ENCODE assay signal across 8 mouse cellular contexts in genomic region chr5:135001309-135001708, GRCm38 (mm10). TPM values are rescaled to one million over a fixed set of nuclear protein-coding genes. Genes with fewer than 3 reads are reported as not detected.
DNase-seq lines count a peak whose midpoint lies in the region; ATAC-seq and TF ChIP-seq lines count a peak whose summit lies in the region.

No protein-coding gene starts in this region.

- DNase-seq in CH12.LX (ENCODE audit: extremely low read depth), result peak; percentile 42
- peak; percentile 78 for DNase-seq in Muller cell, postnatal 12 days (ENCODE audit: inconsistent ontology term)
- peak; percentile 82 for DNase-seq in liver, postnatal 0 days
- DNase-seq in spleen, adult 18-20 months, result no peak
- no peak for DNase-seq in layer of hippocampus, postnatal 25 days (ENCODE audit: extremely low spot score in 1 of 2, low spot score in 1 of 2)

- no peak for TF ChIP-seq POLR2A in CH12.LX (IDR thresholded peaks at IDR 0.05; ENCODE audit: low read depth, low read length)

- TF ChIP-seq CTCF in CH12.LX (conservative IDR thresholded peaks at IDR 0.05 in 1 of 2, IDR thresholded peaks at IDR 0.05 in 1 of 2; ENCODE audit: low read depth in 2 of 2, low read length in 2 of 2), result peak in 1 of 2 experiments; percentile 67; a peak in 2 of 4 replicates
- TF ChIP-seq CTCF in intestine, postnatal 0 days (IDR thresholded peaks at IDR 0.05; ENCODE audit: low read depth), result peak; percentile 85
- TF ChIP-seq CTCF in liver, postnatal 0 days (IDR thresholded peaks at IDR 0.05; ENCODE audit: low read depth), result peak; percentile 58

- peak; percentile 87 for ATAC-seq in embryonic facial prominence, embryonic 15.5 days (ENCODE audit: insufficient number of reproducible peaks, low FRiP score, low TSS enrichment, low read depth)
- peak; percentile 95 for ATAC-seq in intestine, postnatal 0 days
- ATAC-seq in liver, postnatal 0 days, result peak; percentile 93
- ATAC-seq in neural tube, embryonic 13.5 days (ENCODE audit: low read depth), result peak; percentile 27; the same call in 1 of the 2 replicates

- no peaks in the 10 kb centered on the region for H3K79me2 ChIP-seq in CH12.LX (replicated peaks; ENCODE audit: control insufficient read depth, extremely low read depth, insufficient read depth, poor library complexity, severe bottlenecking)

- H3K4me1 ChIP-seq in CH12.LX (ENCODE audit: control insufficient read depth in 1 of 2, insufficient read depth in 2 of 2), result peaks cover 4 to 8% of the 10 kb centered on the region in 2 experiments
- H3K4me1 ChIP-seq in embryonic facial prominence, embryonic 15.5 days, result peaks cover 21% of the 10 kb centered on the region
- 0 out of 2 replicates have a peak, but pooled peaks cover 4% of the 10 kb centered on the region for H3K4me1 ChIP-seq in intestine, postnatal 0 days (replicated peaks; ENCODE audit: control insufficient read depth, insufficient read depth, low read length)
- H3K4me1 ChIP-seq in liver, postnatal 0 days (ENCODE audit: insufficient read depth), result no peaks in the 10 kb centered on the region
- H3K4me1 ChIP-seq in neural tube, embryonic 13.5 days (replicated peaks), result peaks cover 8% of the 10 kb centered on the region

- WGBS in embryonic facial prominence, embryonic 15.5 days, result 1% methylated on average over 14 of the region's 14 CpGs
- 2% methylated on average over 14 of the region's 14 CpGs for WGBS in intestine, postnatal 0 days
- 6% methylated on average over 14 of the region's 14 CpGs for WGBS in liver, postnatal 0 days (ENCODE audit: insufficient replicate concordance)
- WGBS in neural tube, embryonic 13.5 days, result under 1% methylated on average over 14 of the region's 14 CpGs

- H3K27ac ChIP-seq in CH12.LX (ENCODE audit: insufficient read depth, low read depth), result no peak overlapping the region
- peak overlapping the region; percentile 75 for H3K27ac ChIP-seq in embryonic facial prominence, embryonic 15.5 days (replicated peaks)
- H3K27ac ChIP-seq in intestine, postnatal 0 days (ENCODE audit: low read depth, low read length), result peak overlapping the region; percentile 61
- no peak overlapping the region for H3K27ac ChIP-seq in liver, postnatal 0 days (ENCODE audit: low read depth)
- no peak overlapping the region for H3K27ac ChIP-seq in neural tube, embryonic 13.5 days (replicated peaks)

- no peaks in the 10 kb centered on the region for H3K9me3 ChIP-seq in CH12.LX (replicated peaks; ENCODE audit: low read length)
- H3K9me3 ChIP-seq in embryonic facial prominence, embryonic 15.5 days (replicated peaks), result no peaks in the 10 kb centered on the region
- no peaks in the 10 kb centered on the region for H3K9me3 ChIP-seq in intestine, postnatal 0 days (ENCODE audit: control insufficient read depth)
- no peaks in the 10 kb centered on the region for H3K9me3 ChIP-seq in liver, postnatal 0 days (ENCODE audit: low read length)
- H3K9me3 ChIP-seq in neural tube, embryonic 13.5 days, result no peaks in the 10 kb centered on the region

- dilution Hi-C loops in CH12.LX (cut with MboI; ENCODE audit: extremely low pct_ligation_motif_present, extremely low pct_unique_long_range_greater_than_20kb, low sequenced_read_pairs), result no loop called here

- H3K36me3 ChIP-seq in CH12.LX (replicated peaks in 1 of 2; ENCODE audit: control insufficient read depth in 1 of 2, insufficient read depth in 1 of 2, low read length in 1 of 2), result no peaks in the 10 kb centered on the region
- no peaks in the 10 kb centered on the region for H3K36me3 ChIP-seq in embryonic facial prominence, embryonic 15.5 days
- no peaks in the 10 kb centered on the region for H3K36me3 ChIP-seq in intestine, postnatal 0 days (ENCODE audit: control insufficient read depth, insufficient read depth)
- H3K36me3 ChIP-seq in liver, postnatal 0 days (replicated peaks; ENCODE audit: insufficient read depth, low read length), result no peaks in the 10 kb centered on the region
- H3K36me3 ChIP-seq in neural tube, embryonic 13.5 days, result no peaks in the 10 kb centered on the region

- in situ Hi-C loops in CH12.LX (cut with MboI; ENCODE audit: low pct_ligation_motif_present, low pct_unique_long_range_greater_than_20kb, low sequenced_read_pairs), result no loop called here

- TF ChIP-seq EP300 in CH12.LX (IDR thresholded peaks at IDR 0.05; ENCODE audit: low read length), result no peak
- no peak for TF ChIP-seq EP300 in liver, postnatal 0 days (IDR thresholded peaks at IDR 0.05; ENCODE audit: low read depth)

- H3K9ac ChIP-seq in CH12.LX (ENCODE audit: insufficient read depth, low read depth), result no peak overlapping the region
- H3K9ac ChIP-seq in embryonic facial prominence, embryonic 15.5 days, result no peak overlapping the region
- H3K9ac ChIP-seq in intestine, postnatal 0 days (ENCODE audit: low read depth, low read length), result no peak overlapping the region
- H3K9ac ChIP-seq in liver, postnatal 0 days (replicated peaks), result no peak overlapping the region
- H3K9ac ChIP-seq in neural tube, embryonic 13.5 days, result 0 out of 2 replicates have a peak overlapping the region, but pooled peaks have one; percentile 26

- no peak overlapping the region for H3K4me2 ChIP-seq in CH12.LX (ENCODE audit: insufficient read depth, low read depth, poor library complexity, severe bottlenecking)
- peak overlapping the region; percentile 36 for H3K4me2 ChIP-seq in embryonic facial prominence, embryonic 15.5 days (replicated peaks)
- peak overlapping the region; percentile 6; the same call in 1 of the 2 replicates for H3K4me2 ChIP-seq in intestine, postnatal 0 days (replicated peaks; ENCODE audit: low read depth)
- 0 out of 2 replicates have a peak overlapping the region, but pooled peaks have one; percentile 16 for H3K4me2 ChIP-seq in liver, postnatal 0 days (ENCODE audit: low read depth, low read length)
- H3K4me2 ChIP-seq in neural tube, embryonic 13.5 days, result peak overlapping the region; percentile 39

- H3K27me3 ChIP-seq in CH12.LX (replicated peaks), result peaks cover 61% of the 10 kb centered on the region
- H3K27me3 ChIP-seq in embryonic facial prominence, embryonic 15.5 days, result no peaks in the 10 kb centered on the region
- H3K27me3 ChIP-seq in intestine, postnatal 0 days (replicated peaks; ENCODE audit: control insufficient read depth, insufficient read depth, low read length), result no peaks in the 10 kb centered on the region
- H3K27me3 ChIP-seq in liver, postnatal 0 days (ENCODE audit: insufficient read depth, low read length), result no peaks in the 10 kb centered on the region
- H3K27me3 ChIP-seq in neural tube, embryonic 13.5 days, result no peaks in the 10 kb centered on the region

- H3K4me3 ChIP-seq in CH12.LX (replicated peaks in 1 of 3; ENCODE audit: low read depth in 2 of 3, low read length in 2 of 3, poor library complexity in 1 of 3), result no peak overlapping the region
- H3K4me3 ChIP-seq in embryonic facial prominence, embryonic 15.5 days (replicated peaks), result no peak overlapping the region
- H3K4me3 ChIP-seq in intestine, postnatal 0 days (ENCODE audit: low read depth, low read length), result no peak overlapping the region
- no peak overlapping the region for H3K4me3 ChIP-seq in liver, postnatal 0 days (ENCODE audit: low read depth, low read length)
- H3K4me3 ChIP-seq in neural tube, embryonic 13.5 days, result no peak overlapping the region

- TF ChIP-seq RAD21 in CH12.LX (IDR thresholded peaks at IDR 0.05; ENCODE audit: low read depth, low read length), result peak; percentile 6

TF ChIP-seq in CH12.LX, 34 proteins besides CTCF, POLR2A, EP300 and RAD21 (continues in another document):
- no peak for TF ChIP-seq SIN3A (IDR thresholded peaks at IDR 0.05; ENCODE audit: low read length)

RNA-seq across cellular contexts. Expression of gene Abhd11, which starts 7.6 kb away (rescaled TPM):
- 36.0 and 37.1 TPM in 2 replicates for total RNA-seq in CH12.LX (2012; rRNA removed)
- 31.2 and 36.6 TPM in 2 replicates for total RNA-seq in CH12.LX (2014; rRNA removed)
- 29.2 and 32.1 TPM in 2 replicates for polyA plus RNA-seq in CH12.LX (2012; ENCODE audit: insufficient read length, low read depth)
- 66.0 and 68.9 TPM in 2 replicates for polyA plus RNA-seq in embryonic facial prominence, embryonic 15.5 days (2015; fragmentation: Nextera tagmentation; extraction: Ambion mirVana)
- 60.1 and 61.9 TPM in 2 replicates for polyA plus RNA-seq in intestine, postnatal 0 days (2015; fragmentation: Nextera tagmentation; extraction: Ambion mirVana)
- 47.9 and 49.2 TPM in 2 replicates for polyA plus RNA-seq in liver, postnatal 0 days (2015; fragmentation: Nextera tagmentation; extraction: Ambion mirVana)
- polyA plus RNA-seq in neural tube, embryonic 13.5 days (2015; fragmentation: Nextera tagmentation; extraction: Ambion mirVana), result 63.6 and 72.2 TPM in 2 replicates
- 10 to 100 TPM; 32.0 to 33.4 TPM for total RNA-seq in layer of hippocampus, postnatal 25 days (2021)

RNA-seq across cellular contexts. Expression of gene Cldn3, which starts 15.3 kb away (rescaled TPM):
- total RNA-seq in CH12.LX (2012; rRNA removed) (not detected in 2 replicates), CH12.LX (2014; rRNA removed) (not detected in 2 replicates)
- not detected in 2 replicates for polyA plus RNA-seq in CH12.LX (2012; ENCODE audit: insufficient read length, low read depth)
- polyA plus RNA-seq in embryonic facial prominence, embryonic 15.5 days (2015; fragmentation: Nextera tagmentation; extraction: Ambion mirVana), result 39.7 and 50.9 TPM in 2 replicates
- 96.0 and 116 TPM in 2 replicates for polyA plus RNA-seq in intestine, postnatal 0 days (2015; fragmentation: Nextera tagmentation; extraction: Ambion mirVana)
- 65.0 and 73.7 TPM in 2 replicates for polyA plus RNA-seq in liver, postnatal 0 days (2015; fragmentation: Nextera tagmentation; extraction: Ambion mirVana)
- 0.81 and 2.4 TPM in 2 replicates for polyA plus RNA-seq in neural tube, embryonic 13.5 days (2015; fragmentation: Nextera tagmentation; extraction: Ambion mirVana)
- 1 to 10 TPM in 1 of 2 experiments, under 1 TPM in 1; 0.59 to 1.2 TPM for total RNA-seq in layer of hippocampus, postnatal 25 days (2021)

RNA-seq across cellular contexts. Expression of gene Stx1a, which starts 22.0 kb away (rescaled TPM):
- 2.0 and 2.4 TPM in 2 replicates for total RNA-seq in CH12.LX (2012; rRNA removed)
- 0.81 and 1.1 TPM in 2 replicates for total RNA-seq in CH12.LX (2014; rRNA removed)
- 3.0 and 3.3 TPM in 2 replicates for polyA plus RNA-seq in CH12.LX (2012; ENCODE audit: insufficient read length, low read depth)
- 16.2 and 19.7 TPM in 2 replicates for polyA plus RNA-seq in embryonic facial prominence, embryonic 15.5 days (2015; fragmentation: Nextera tagmentation; extraction: Ambion mirVana)
- polyA plus RNA-seq in intestine, postnatal 0 days (2015; fragmentation: Nextera tagmentation; extraction: Ambion mirVana), result 5.6 and 6.5 TPM in 2 replicates
- 2.3 and 2.5 TPM in 2 replicates for polyA plus RNA-seq in liver, postnatal 0 days (2015; fragmentation: Nextera tagmentation; extraction: Ambion mirVana)
- 76.8 and 90.9 TPM in 2 replicates for polyA plus RNA-seq in neural tube, embryonic 13.5 days (2015; fragmentation: Nextera tagmentation; extraction: Ambion mirVana)
- 100 to 1,000 TPM; 113 to 115 TPM for total RNA-seq in layer of hippocampus, postnatal 25 days (2021)

RNA-seq across cellular contexts. Expression of gene Cldn4, which starts 54.6 kb away (rescaled TPM):
- total RNA-seq in CH12.LX (2012; rRNA removed) (0.08 TPM in 1 of 2 replicates, not detected in the other), CH12.LX (2014; rRNA removed) (0.16 and 0.51 TPM in 2 replicates)
- 0.17 and 0.31 TPM in 2 replicates for polyA plus RNA-seq in CH12.LX (2012; ENCODE audit: insufficient read length, low read depth)
- polyA plus RNA-seq in embryonic facial prominence, embryonic 15.5 days (2015; fragmentation: Nextera tagmentation; extraction: Ambion mirVana), result 40.7 and 52.1 TPM in 2 replicates
- polyA plus RNA-seq in intestine, postnatal 0 days (2015; fragmentation: Nextera tagmentation; extraction: Ambion mirVana), result 62.1 and 76.6 TPM in 2 replicates
- polyA plus RNA-seq in liver, postnatal 0 days (2015; fragmentation: Nextera tagmentation; extraction: Ambion mirVana), result 0.13 and 0.32 TPM in 2 replicates
- polyA plus RNA-seq in neural tube, embryonic 13.5 days (2015; fragmentation: Nextera tagmentation; extraction: Ambion mirVana), result 0.38 and 0.85 TPM in 2 replicates
- not detected for total RNA-seq in layer of hippocampus, postnatal 25 days (2021)

Comparison
In these comparisons a context has a peak if more than half of its experiments do, and no peak if none do; other contexts are left out.
1. DNase-seq: peak in CH12.LX (single experiment), Muller cell, postnatal 12 days (single experiment) and liver, postnatal 0 days (single experiment); none in spleen, adult 18-20 months (0 of 2) and layer of hippocampus, postnatal 25 days (0 of 2).
2. H3K27ac ChIP-seq: peak in embryonic facial prominence, embryonic 15.5 days (single experiment) and intestine, postnatal 0 days (single experiment); none in CH12.LX (single experiment), liver, postnatal 0 days (single experiment) and neural tube, embryonic 13.5 days (single experiment).
3. ATAC-seq: peak in every context shown above with its lines; median percentile 95 in intestine, postnatal 0 days; 93 in liver, postnatal 0 days; 87 in embryonic facial prominence, embryonic 15.5 days; 27 in neural tube, embryonic 13.5 days.
4. RNA of gene Cldn3, which starts 15.3 kb away (polyA plus RNA-seq): 96.0 to 116 TPM in intestine, postnatal 0 days, 65.0 to 73.7 TPM in liver, postnatal 0 days and 39.7 to 50.9 TPM in embryonic facial prominence, embryonic 15.5 days; 0.81 to 2.4 TPM in neural tube, embryonic 13.5 days and not detected in CH12.LX; every median in the first group is over 10 times any median in the second.